Mouse (Mus musculus) macrophage (primary cell): ENCODE measurements around the gene Ndufa3. TPM values are rescaled to one million over a fixed set of nuclear protein-coding genes. Genes with fewer than 3 reads are reported as not detected.

Experiments used
- H3K27ac ChIP-seq: fragments of 350-480 bp; formaldehyde crosslinking; 2 replicates; pipeline ENCODE4 v1.9.0; 2021
- H3K36me3 ChIP-seq: fragments of 350-480 bp; formaldehyde crosslinking; 2 replicates; pipeline ENCODE4 v1.9.0; 2021; ENCODE audit errors: inconsistent target
- H3K4me3 ChIP-seq: fragments of 350-480 bp; formaldehyde crosslinking; 2 replicates; pipeline ENCODE4 v1.9.0; 2021; ENCODE audit errors: inconsistent target
- H3K79me2 ChIP-seq: fragments of 350-480 bp; formaldehyde crosslinking; 2 replicates; pipeline ENCODE4 v1.9.0; 2021; ENCODE audit errors: inconsistent target
- WGBS: methylation state at CpG from one replicate; pipeline ENCODE4 v1.1.7; 2026; ENCODE audit warnings: inconsistent platforms; ENCODE audit not compliant: missing documents; 5-methylcytosine and 5-hydroxymethylcytosine counted together
- polyA plus RNA-seq: library from polyadenylated mRNA; stranded (reverse); fragments of 250-400 nt; gene quantifications from 3 replicates; pipeline ENCODE4 v1.2.4, GENCODE M21; 2018; ENCODE audit warnings: inconsistent platforms

The Ndufa3 gene
- polyA plus RNA-seq, 1 experiment from 2014 or later, result 248 TPM

DNA sequence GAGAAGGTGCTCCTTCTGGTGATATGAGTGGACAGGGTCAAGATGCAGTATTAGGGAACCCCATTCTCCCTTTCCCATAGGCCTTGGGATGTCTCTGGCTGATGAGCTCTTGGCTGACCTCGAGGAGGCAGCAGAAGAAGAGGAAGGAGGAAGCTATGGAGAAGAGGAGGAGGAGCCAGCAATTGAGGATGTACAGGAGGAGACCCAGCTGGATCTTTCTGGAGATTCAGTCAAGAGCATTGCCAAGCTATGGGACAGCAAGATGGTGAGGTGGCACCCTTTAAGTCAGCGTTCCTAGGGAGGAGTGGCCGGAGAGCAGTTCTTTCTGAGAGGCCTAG, 13.3 kb downstream of the Ndufa3 start:
- Histone ChIP-seq H3K36me3 (peaks cover 37% of the 10 kb centered on the region), H3K79me2 (peaks cover 59% of the 10 kb centered on the region), H3K4me3 (peak overlapping the region; percentile 95), H3K27ac (peak overlapping the region; percentile 76)
- 53% methylated on average over 3 of the region's 3 CpGs for WGBS

DNA sequence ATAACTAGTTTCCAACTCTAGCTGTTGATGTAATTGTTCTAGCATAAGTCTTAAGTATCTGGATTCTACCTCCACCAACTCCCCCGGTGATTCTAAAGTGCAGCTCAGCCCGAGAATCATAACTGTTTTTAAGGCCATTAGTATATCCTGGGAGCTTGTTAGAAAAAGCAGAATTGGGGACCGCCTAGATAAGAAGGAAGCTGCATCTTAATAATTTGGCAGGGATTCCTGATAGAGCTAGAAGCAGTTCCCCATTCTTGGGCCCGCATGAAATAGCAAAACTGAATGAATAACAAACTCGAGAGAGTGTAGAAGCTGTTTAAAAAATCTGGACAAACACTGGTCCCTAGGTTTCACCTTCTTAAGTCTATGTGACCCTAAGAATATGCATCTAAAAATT, 26.2 kb downstream of the Ndufa3 start:
- H3K79me2 ChIP-seq, result peaks cover 28% of the 10 kb centered on the region
- H3K36me3 ChIP-seq, result peaks cover 34% of the 10 kb centered on the region
- H3K4me3 ChIP-seq, result peak overlapping the region; percentile 41; the same call in 1 of the 2 replicates
- peak overlapping the region; percentile 46 for H3K27ac ChIP-seq
- WGBS, result 5% methylated on average over 5 of the region's 5 CpGs

- peak overlapping the region; percentile 46 for H3K27ac ChIP-seq
- peak overlapping the region; percentile 41 for H3K4me3 ChIP-seq
- H3K79me2 ChIP-seq, result peaks cover 32% of the 10 kb centered on the region
- peaks cover 30% of the 10 kb centered on the region for H3K36me3 ChIP-seq
- WGBS, result 4% methylated on average over 9 of the region's 9 CpGs
Observed at GRCm38 (mm10) chr7:3643843-3644242, 26.7 kb downstream of the Ndufa3 start.

GRCm38 (mm10) chr7:3644348-3644671, 27.1 kb downstream of the Ndufa3 start:
- Histone ChIP-seq H3K4me3 (peak overlapping the region; percentile 41), H3K27ac (peak overlapping the region; percentile 46), H3K36me3 (peaks cover 25% of the 10 kb centered on the region; the same call in 1 of the 2 replicates), H3K79me2 (peaks cover 37% of the 10 kb centered on the region)
- WGBS, result 0% methylated on average over 11 of the region's 11 CpGs

DNA sequence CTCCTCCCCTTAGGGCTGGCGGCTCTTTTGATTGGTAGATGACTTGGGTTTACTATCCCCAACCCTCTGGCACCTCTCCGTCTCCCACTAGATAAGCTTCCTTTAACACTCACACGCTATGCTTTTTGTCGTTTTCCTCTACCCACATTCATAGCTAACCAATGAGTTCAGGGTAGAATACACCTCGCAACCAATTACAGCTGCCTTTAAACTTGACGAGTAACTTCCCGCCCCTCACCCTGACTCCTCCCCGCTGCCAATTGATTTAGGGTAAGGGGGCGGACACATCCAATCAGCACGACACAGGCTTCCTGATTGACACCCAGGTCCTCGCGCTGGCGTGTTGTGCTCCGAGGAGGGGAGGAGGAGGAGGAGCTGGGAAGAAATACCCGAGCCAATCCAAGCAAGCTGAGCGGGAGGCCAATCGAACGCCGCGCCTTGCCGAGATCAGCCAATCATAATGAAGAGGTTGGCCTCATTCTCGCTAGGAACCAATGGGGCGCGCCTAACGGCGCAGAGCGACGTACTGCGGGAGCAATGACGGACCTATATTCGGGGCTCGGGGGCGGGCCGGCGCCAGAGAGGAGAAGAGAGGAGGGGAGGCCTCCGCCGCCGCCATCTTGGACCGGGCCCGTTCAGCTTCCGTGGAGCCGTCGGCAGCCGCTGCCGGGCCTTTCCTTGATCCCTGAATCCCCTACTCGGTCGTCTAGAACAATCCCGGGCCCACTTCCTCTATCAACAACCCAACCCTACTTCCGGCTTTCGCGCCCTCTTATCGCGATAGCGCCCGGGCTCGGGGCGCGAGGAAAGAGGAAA, 27.7 kb downstream of the Ndufa3 start, which contains the start of gene Cnot3:
TSS of gene Cnot3 (plus strand) at position 597 of the 816 bp plus-strand sequence.
- H3K4me3 ChIP-seq, result peak within 1 kb of the TSS; percentile 58
- peaks cover 42% of the 10 kb centered on the region for H3K79me2 ChIP-seq
- H3K36me3 ChIP-seq, result peaks cover 19% of the 10 kb centered on the region; the same call in 1 of the 2 replicates
- 0% methylated on average over 26 of the region's 58 CpGs for WGBS
- H3K27ac ChIP-seq, result peak within 1 kb of the TSS; percentile 78

DNA sequence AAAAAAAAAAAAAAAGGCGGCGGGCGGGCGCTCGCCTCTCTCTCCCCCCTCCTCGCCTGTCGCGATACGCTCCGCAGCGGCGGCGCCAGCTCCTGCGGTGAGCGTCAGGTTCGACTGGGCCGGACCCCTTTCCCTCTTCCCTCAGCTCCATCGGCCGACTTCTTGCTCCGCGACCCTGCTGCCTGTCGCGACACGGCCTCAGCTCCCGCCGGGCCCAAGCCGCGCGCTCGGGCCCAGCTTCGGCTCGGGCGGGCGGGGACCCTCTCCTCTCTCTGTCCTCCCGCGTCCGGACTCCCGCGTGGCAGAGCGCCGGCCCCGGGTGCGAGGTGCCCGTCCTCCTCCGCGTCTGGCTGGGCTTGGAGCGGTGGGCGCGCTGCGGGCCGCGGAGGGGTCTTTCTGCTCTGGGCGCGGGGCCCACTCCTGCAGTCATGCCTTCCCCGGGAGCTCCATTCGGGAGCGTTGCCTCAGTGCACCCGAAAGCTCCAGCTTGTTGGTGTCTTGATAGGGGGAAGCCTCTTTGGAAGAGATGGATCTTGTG, 28.4 kb downstream of the Ndufa3 start:
- WGBS, result under 1% methylated on average over 50 of the region's 58 CpGs
- H3K4me3 ChIP-seq, result peak overlapping the region; percentile 58
- H3K27ac ChIP-seq, result peak overlapping the region; percentile 78
- H3K36me3 ChIP-seq, result peaks cover 17% of the 10 kb centered on the region; the same call in 1 of the 2 replicates
- peaks cover 47% of the 10 kb centered on the region for H3K79me2 ChIP-seq

DNA sequence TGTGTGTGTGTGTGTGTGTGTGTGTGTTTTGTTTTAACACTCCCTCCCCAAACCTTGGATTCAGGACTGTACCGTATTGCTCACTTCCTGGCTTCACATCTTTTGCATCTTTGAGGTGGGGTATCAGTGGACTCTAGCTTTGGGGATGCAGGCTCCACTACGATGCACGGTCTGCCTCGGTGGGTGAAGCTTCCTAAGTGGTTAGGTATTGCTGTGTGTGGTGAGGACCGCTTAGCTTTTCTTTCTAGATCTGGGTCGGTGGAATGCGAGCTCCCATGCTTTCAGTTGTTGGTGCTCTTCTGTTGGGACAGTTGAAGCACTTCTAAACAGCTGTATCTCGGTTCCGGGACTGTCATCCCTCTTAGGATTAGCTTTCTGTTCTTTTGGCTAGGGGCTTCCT, 29.0 kb downstream of the Ndufa3 start:
- peak overlapping the region; percentile 42 for H3K27ac ChIP-seq
- 19% methylated on average over 8 of the region's 9 CpGs for WGBS
- H3K36me3 ChIP-seq, result peaks cover 16% of the 10 kb centered on the region
- H3K79me2 ChIP-seq, result peaks cover 47% of the 10 kb centered on the region
- peak overlapping the region; percentile 58 for H3K4me3 ChIP-seq

DNA sequence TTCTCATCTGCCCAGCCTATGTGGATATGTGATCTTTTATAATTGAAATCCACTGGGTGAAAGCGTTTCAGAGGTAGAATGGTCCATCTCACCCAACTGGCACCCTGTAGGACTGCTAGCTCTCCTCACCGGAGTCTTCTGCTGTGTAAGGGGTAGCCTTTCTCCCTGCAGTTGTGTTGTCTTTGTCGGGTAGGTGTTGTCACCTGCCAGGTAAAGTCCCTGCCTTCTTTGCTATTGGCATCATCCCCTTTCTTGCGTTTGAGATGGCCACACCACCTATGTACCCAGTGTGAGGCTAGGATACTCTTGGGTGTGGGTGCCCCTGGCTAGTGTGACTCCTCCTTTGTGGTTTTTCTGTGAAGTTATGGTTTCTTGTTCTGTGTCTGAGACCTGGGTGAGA, 29.5 kb downstream of the Ndufa3 start:
- Histone ChIP-seq H3K79me2 (peaks cover 47% of the 10 kb centered on the region), H3K36me3 (peaks cover 16% of the 10 kb centered on the region), H3K4me3 (peak overlapping the region; percentile 58), H3K27ac (no peak overlapping the region)
- 63% methylated on average over 4 of the region's 4 CpGs for WGBS

GRCm38 (mm10) chr7:3656966-3657365, 39.8 kb downstream of the Ndufa3 start:
- Histone ChIP-seq H3K79me2 (no peaks in the 10 kb centered on the region; the same call in 1 of the 2 replicates), H3K4me3 (no peak overlapping the region), H3K27ac (no peak overlapping the region), H3K36me3 (peaks cover 90% of the 10 kb centered on the region)
- 100% methylated on average over 4 of the region's 4 CpGs for WGBS

GRCm38 (mm10) chr7:3658578-3658977, 41.4 kb downstream of the Ndufa3 start:
- WGBS, result 100% methylated on average over 2 of the region's 14 CpGs
- Histone ChIP-seq H3K36me3 (peaks cover 83% of the 10 kb centered on the region), H3K27ac (no peak overlapping the region)

GRCm38 (mm10) chr7:3664524-3665214, 47.5 kb downstream of the Ndufa3 start:
- WGBS, result 29% methylated on average over 15 of the region's 15 CpGs

More at GRCm38 (mm10) chr7:3658578-3658977, 41.4 kb downstream of the Ndufa3 start:
- Histone ChIP-seq H3K79me2 (peaks cover 8% of the 10 kb centered on the region), H3K4me3 (no peak overlapping the region)

GRCm38 (mm10) chr7:3665215-3666114, 48.3 kb downstream of the Ndufa3 start, which contains the start of gene Leng1:
Gene Leng1, minus strand, starts transcription at chr7:3665840.
- H3K36me3 ChIP-seq, result peaks cover 21% of the 10 kb centered on the region; the same call in 1 of the 2 replicates
- peaks cover 23% of the 10 kb centered on the region for H3K79me2 ChIP-seq
- 3% methylated on average over 45 of the region's 45 CpGs for WGBS

More at GRCm38 (mm10) chr7:3664524-3665214, 47.5 kb downstream of the Ndufa3 start:
- H3K79me2 ChIP-seq, result peaks cover 23% of the 10 kb centered on the region
- peak overlapping the region; percentile 79 for H3K4me3 ChIP-seq
- H3K27ac ChIP-seq, result peak overlapping the region; percentile 53
- peaks cover 29% of the 10 kb centered on the region for H3K36me3 ChIP-seq

GRCm38 (mm10) chr7:3666921-3667391, 49.8 kb downstream of the Ndufa3 start:
- H3K4me3 ChIP-seq, result no peak overlapping the region
- 44% methylated on average over 14 of the region's 14 CpGs for WGBS
- H3K27ac ChIP-seq, result no peak overlapping the region
- peaks cover 23% of the 10 kb centered on the region for H3K79me2 ChIP-seq
- H3K36me3 ChIP-seq, result peaks cover 8% of the 10 kb centered on the region; the same call in 1 of the 2 replicates

More at GRCm38 (mm10) chr7:3665215-3666114, 48.3 kb downstream of the Ndufa3 start, which contains the start of gene Leng1:
- Histone ChIP-seq H3K27ac (peak within 1 kb of the TSS; percentile 65), H3K4me3 (peak within 1 kb of the TSS; percentile 79)
